Mouse (Mus musculus): Measurements from ENCODE around the gene Twist2. TPM values are rescaled to one million over a fixed set of nuclear protein-coding genes. Genes with fewer than 3 reads are reported as not detected.

Gene Twist2
- 4.5 TPM for polyA plus RNA-seq (2014; fragmentation: Illumina TruSeq; extraction: RNeasy Lipid Tissue Mini Kit (QIAGEN cat#74804); ENCODE audit: low read depth, low replicate concordance)

GRCm38 (mm10) chr1:91800967-91801843 is at the start of gene Twist2:
Gene Twist2, plus strand, starts transcription at chr1:91801461.

